Mouse (Mus musculus): Measurements from ENCODE around the gene Clic4.
"Not testable (repeated sequence)": the region's sequence is repeated elsewhere in the genome, so short reads cannot be mapped to it uniquely, and the experiment has no call there.

The Clic4 gene

GRCm38 (mm10) chr4:135292477-135293089 lies 20.0 kb upstream of the Clic4 start:
- no peak for DNase-seq (ENCODE audit: low spot score)

DNA sequence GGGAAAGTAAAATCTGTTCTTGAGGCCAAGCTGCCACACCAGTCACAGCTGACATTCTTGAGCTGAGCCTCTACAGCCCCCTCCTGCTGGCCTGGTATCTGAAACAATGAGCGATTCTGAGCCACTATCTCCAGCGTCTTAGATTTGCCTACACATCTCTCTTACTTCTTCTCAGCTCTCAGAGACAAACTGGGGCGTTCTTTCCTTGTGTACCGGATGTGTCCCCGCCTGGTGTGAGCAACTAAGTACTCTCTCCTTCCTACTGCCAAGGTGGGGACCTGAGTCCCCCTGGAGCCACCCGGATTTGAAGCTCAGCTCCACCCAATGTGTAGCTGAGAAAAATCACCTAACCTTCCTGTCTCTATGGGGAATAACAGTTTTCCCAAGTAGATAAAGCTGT lies 19.2 kb upstream of the Clic4 start:
- no peak for DNase-seq (ENCODE audit: low spot score)

- DNase-seq (ENCODE audit: low spot score): no peak
These were observed 18.6 kb upstream of the Clic4 start for GRCm38 (mm10) chr4:135291199-135291598.

DNA sequence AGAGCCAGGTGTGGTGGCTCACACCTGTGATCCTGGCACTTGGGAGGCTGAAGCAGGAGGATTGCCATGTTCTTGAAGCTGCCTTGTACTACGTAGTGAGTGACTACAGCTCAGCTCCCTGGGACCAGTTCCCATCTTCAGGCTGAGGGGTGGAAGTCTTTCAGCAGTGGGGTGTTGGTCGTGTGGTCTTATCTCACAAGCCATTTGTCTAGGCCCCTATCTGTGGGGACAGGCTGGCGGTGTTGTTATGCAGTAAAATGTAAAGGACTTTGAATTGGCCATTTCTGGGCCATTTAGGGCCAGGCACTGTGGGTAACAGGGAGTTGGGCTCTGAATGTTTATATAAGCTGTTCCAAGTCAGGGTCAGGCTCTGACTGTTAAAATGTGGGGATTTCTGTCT lies 15.4 kb upstream of the Clic4 start:
- DNase-seq (ENCODE audit: low spot score): no peak

GRCm38 (mm10) chr4:135286833-135287395 lies 14.3 kb upstream of the Clic4 start:
- no peak for DNase-seq (ENCODE audit: low spot score)

DNA sequence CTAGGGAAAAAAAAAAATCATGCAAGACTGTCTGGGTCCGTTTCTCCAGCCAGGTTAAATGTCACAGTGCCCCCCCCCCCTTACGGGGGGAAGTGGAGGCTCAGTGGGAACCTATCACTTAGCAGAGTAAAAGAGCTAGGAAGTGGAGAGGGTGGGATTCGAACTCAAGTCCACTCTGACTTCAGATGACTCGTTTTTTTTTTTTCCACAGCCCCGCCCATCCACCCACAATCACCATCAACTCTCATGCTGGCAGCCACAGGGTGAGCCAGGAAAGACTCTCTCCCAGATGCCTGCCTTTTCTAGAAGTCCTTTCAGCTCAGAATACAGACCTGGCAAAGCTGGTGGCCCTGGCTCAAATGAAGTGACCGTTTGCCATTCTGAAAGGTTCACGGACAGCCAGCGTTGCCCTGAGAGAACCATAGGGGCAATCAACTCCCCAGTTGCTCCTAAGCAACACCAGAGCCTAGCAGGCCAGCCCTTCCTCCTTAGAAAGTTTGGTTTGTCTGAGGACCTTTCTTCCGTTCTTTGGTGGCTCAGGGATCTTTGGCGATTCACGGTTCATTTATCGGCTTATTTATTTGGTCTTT lies 13.5 kb upstream of the Clic4 start:
- DNase-seq (ENCODE audit: low spot score): no peak

DNA sequence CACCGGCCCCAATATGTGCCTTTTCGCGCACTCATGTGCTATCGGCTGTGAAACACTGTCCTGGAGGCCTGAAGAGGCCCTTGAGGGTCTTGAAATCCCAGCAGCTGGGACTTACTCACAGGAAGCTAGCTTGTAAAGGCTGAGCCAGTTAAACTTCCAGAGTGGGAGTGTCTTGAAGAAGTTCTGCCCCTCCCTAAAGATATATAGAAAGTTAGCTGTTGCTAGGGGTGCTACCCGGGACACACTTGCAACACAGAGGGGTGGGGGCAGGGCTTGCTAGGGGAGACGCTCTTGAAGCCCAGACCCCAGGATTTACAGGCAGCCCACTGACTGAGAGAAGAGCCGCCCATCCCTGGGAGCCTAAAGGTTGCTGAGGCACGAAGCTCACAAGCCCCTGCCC lies 12.8 kb upstream of the Clic4 start:
- DNase-seq (ENCODE audit: low spot score): no peak

GRCm38 (mm10) chr4:135283875-135284274 lies 11.3 kb upstream of the Clic4 start:
- DNase-seq (ENCODE audit: low spot score): no peak

DNA sequence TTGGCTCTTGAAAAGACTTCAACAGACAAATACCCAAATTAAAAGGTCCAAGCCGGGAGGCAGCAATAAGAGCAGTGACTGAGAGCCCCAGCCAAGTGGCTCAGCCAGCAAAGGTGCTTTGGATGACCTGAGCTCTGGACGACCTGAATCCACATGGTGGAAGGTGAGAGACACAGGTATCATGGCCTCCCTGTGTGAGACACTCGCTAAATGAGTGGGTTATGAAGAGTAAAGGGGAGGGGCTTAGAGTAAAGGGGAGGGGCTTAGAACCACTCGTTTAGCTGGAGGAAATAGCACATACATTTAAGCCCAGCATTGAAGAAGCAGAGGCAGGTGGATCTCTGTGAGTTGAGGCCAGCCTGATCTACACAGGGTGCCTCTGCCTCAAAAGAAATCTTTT lies 10.8 kb upstream of the Clic4 start:
- no peak for DNase-seq (ENCODE audit: low spot score)

- DNase-seq (ENCODE audit: low spot score): no peak
These were observed 10.2 kb upstream of the Clic4 start for GRCm38 (mm10) chr4:135282651-135283290.

DNA sequence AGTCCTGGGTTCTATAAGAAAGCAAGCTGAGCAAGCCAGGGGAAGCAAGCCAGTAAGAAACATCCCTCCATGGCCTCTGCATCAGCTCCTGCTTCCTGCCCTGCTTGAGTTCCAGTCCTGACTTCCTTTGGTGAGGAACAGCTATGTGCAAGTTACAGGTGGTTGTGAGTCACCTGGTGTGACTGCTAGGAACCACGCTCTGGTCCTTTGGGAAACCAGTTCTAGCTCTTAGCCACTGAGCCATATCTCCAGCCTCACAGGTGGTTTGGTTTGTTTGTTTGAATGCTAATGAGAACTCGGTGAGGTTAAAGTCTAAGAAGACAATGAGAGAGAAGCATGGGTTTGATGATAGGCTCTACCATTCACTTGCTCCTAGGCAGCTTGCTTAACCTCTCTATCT lies 7.4 kb upstream of the Clic4 start:
- DNase-seq (ENCODE audit: low spot score): not testable (repeated sequence)

GRCm38 (mm10) chr4:135276681-135277379 lies 4.2 kb upstream of the Clic4 start:
- no peak for DNase-seq (ENCODE audit: low spot score)

- DNase-seq (ENCODE audit: low spot score): no peak
These were observed 2.1 kb upstream of the Clic4 start for GRCm38 (mm10) chr4:135274761-135275160.

GRCm38 (mm10) chr4:135273307-135273682 lies 681 bp upstream of the Clic4 start:
- DNase-seq (ENCODE audit: low spot score): no peak

DNA sequence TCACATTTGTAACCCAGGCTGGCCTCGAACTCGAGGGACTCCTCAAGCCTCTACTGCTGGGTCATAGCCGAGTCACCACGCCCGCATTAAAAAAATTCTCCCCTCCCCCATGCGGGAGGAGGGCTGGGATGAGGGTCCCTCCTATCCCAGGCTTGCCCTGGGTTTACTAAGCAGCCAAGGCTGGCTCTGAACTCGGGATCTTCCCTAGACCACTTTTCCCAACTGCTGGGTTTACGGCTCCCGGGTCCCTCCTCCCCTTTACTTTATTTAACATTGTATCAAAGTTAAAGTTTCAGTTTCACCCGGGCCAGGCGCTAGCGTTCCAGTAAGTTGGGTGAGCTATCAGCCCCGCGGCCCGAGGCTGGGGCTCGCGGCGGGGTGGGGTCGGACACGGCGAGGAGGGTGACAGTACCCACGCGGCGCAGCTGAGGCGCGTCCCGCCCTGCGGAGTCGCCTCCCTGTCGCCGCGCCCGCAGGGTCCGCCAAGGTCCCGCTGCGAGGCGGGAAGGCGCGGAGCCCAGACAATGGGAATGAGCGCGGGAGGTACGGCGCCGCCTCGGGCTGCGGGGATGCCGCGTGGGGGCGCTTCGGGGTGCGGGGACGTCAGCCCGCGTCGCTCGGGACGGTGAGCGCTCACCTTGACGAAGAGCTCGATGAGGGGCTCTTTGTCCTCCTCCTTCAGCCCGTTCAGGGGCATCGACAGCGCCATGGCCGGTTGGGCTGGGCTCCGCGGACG lies 565 bp downstream of the Clic4 start:
- no peak for DNase-seq (ENCODE audit: low spot score)

DNA sequence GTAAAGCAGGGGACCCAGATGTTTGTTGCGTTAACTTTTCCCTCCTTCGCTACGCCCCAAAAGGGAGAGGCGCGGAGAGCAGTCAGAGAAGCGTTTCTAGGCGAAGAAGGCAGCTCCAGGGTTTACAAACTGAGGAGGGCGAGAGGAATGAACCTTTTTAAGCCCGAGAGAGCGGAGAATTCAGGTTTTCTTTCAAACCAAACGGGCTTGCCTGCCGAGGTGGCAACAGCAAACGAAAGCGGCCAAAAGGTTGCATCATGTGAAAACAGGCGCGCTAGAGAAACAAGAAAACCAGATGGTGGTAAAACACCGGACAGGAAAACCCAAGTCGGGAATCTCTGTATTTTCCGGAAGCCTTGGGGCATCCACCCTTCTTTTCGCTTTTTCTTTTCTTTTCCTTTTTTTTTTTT lies 1.2 kb downstream of the Clic4 start:
- DNase-seq (ENCODE audit: low spot score): no peak

DNA sequence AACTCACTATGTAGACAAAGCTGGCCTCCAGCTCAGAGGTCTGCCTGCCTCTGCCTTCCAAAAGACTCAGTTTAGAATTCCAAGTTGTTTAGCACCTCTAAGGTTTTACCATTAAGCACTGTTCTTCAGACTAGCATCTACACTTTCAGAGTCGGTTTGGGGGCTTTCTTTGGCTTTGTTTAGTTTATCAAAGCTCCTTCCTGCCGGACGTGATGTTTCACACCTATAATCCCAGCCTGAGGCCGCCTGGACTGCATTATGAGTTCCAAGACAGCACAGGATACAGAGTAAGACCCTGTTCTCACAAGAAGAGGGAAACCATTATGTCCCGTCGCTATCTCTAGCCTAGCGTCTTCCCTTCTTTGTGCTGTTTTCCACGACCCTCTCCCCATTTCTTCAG lies 2.1 kb downstream of the Clic4 start:
- DNase-seq (ENCODE audit: low spot score): no peak

- no peak for DNase-seq (ENCODE audit: low spot score)
These were observed 2.8 kb downstream of the Clic4 start for GRCm38 (mm10) chr4:135269656-135270341.

GRCm38 (mm10) chr4:135267521-135267920 lies 5.1 kb downstream of the Clic4 start:
- no peak for DNase-seq (ENCODE audit: low spot score)

DNA sequence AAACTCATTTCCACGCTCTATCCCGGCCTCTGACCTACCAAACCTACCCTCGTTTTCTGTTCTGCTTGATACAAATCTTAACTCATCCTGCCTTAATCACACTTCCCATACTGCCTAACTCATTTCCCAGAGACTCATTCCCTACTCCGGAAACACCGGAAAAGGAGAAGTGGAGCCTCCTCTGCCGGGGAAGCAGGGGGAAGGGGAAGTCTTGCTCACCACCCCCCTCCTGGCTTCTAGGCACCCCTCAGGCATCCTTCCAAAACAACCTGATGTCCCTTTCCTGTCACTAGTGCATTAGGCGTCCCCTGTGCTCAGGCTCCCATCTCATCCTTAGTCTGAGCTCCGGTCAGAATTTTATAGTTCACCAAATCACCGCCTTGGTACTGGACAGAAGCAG lies 5.6 kb downstream of the Clic4 start:
- DNase-seq (ENCODE audit: low spot score): no peak

DNA sequence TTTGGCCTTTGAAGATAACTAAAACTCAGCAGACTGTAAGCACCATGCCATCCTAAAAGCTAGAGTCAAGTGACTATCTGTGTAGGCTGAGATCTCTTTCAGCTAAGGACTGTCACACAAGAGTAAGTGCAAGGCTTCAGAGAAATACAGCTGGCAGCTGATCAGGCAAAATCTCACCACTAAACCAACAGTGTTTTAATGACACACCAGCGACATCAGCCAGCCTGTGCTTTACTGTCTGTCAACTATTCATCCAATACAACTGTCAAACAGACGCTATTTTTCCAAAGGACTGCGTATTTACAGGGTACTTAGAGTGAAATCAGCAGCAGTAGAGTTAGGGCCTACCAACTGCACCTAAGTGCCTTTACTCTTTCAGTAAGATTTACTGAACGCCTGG lies 12.2 kb downstream of the Clic4 start:
- no peak for DNase-seq (ENCODE audit: low spot score)

- no peak for DNase-seq (ENCODE audit: low spot score)
These were observed 14.1 kb downstream of the Clic4 start for GRCm38 (mm10) chr4:135258521-135258920.

All from left cerebral cortex, adult 11 months (tissue).